Mouse (Mus musculus): ENCODE data around the gene Plch2.

Gene Plch2

DNA sequence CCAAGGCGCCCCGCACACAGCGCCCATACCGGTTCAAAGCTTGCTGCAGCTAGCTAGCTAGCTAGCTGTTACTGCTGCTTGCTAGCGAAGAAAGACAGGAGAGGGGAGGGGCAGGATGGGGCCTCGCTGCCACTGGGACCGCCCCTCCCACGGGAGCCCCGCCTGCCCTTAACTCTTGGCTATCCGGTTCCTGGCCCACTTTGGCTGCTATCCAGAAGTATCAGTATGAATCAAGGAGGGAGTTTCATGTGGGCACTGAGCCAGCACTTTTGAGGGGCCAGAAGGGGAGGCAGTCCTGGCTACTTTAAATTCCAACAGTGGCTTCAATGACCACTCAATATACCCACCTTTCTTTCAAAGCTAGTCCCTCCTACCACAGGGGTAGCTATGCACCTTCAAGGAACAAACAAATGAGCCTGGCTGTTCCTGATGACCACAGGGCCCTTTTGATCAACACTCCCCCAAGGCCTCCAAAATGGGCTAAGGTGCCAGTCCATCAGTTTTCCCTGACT lies 37.2 kb downstream of the Plch2 start:
- peak; percentile 55 for DNase-seq

DNA sequence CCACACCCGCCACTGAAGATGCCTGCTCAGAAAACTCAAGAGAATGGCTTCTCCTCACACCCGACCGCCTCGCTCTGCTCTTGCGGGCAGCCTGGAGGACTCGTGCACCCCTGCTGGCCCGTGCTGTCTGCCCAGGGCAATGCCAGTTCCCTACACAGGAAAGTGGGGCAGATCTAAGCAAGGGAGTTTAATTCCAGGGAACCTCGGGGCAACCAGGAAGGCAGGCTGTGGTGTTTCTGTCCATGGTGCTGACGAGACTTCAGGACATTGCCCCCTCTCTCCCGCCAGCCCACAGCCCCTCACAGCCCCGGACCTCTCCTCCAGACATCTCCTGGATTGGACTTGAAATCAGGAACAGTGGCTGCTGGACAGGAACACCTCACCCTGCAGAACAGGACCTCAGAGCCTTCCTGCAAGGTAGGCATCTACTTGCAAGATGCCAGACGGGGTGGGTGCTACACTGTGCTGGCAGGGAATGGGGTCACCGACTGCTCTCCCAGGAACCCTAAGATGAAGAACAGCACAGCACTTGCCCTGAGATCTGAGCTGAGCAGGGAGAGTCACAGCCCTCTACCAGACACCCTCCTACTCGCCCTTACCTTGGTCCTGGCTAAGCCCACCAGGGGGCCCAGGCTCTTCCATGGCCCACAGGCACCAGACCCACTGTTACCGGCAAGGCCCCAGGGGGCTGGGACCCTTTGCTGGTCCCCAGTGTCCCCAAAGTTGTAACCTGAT lies 37.8 kb downstream of the Plch2 start:
- peak; percentile 58 for DNase-seq

DNA sequence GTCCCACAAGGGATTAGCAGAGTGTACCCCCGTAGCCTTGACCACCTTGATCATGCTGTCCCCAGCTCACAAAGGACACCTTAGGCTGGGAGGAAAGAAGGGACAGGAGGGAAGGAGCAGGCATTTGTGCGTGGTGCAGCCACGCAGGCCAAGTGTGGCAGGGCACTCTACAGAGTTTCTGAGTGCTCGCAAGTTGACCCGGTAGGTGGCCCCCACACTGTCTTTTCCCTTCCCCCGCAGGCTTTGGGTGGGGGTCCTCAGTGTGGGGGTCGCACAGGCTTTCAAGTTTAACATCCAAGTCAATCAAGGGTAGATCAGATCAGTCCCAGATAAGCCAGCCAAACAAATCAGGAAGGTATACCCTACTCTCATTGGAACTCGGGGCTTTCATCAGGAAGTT lies 38.5 kb downstream of the Plch2 start:
- no peak for DNase-seq

DNA sequence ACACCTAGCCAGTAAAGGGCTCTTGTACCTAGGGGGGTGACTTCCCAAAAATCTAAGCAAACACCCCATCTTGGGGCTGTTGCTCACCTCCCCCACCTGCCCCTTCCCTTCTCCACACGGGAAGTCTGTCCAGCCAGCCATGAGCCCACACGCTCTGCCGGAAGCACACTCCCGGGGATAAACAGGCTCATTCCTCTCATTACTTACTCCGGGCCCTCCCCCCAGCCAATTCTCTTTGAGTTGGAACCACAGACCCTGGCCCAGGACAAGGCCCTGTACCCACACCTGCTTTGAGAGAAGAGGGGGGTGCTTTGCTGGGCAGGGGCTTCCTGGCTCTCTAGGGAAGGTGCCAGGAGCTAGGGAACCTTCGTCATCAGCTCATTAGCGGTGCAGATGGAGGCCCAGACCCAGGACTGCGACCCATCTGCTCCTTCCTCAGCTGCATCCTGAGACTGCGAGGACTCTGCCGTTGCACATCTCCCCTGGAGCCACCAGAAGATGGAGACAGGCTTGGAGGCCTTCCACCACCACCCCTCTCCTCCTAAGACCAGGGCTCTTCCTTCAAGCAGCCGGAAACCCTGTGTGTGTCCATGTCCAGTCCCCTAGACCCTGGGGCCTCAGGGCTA lies 39.2 kb downstream of the Plch2 start:
- DNase-seq = no peak

DNA sequence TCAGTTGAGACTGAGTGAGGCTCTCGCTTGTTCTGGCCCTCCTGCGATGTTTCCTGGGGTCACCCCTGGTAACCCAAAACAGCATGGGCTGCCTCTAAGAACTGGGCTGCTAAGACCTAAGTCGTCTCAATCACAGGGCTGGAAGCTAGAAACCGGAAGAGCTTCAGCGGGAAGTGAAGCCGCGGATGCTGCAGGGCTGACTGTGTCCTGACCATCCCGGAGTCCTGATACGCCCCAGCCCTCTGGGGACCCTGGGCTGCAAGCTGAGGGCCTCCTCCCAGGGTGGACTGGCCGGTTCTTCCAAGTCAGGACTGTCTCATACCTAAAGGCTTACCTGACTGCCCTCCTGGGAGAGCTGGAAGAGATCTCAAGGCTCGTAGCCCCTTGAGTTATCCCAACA lies 39.8 kb downstream of the Plch2 start:
- DNase-seq = no peak

DNA sequence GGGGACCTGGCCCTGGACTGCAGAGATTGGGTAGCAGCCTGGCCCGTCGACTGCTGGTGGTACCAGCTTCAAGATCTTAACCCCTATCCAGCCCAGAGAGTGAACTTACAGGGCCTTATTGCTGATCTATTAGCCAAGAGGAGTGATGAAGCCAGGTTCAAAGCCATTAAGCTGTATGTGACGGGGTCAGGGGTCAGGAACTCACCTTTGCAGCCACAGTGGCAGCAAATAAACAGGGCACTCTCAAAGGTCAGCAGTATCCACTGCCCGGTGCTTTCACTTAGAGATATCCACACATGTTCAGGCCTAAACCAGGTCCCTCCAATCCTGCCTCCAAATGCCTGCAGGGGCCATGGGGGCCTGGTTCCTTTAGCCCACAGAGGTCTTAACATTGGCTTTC lies 41.0 kb downstream of the Plch2 start:
- no peak for DNase-seq

DNA sequence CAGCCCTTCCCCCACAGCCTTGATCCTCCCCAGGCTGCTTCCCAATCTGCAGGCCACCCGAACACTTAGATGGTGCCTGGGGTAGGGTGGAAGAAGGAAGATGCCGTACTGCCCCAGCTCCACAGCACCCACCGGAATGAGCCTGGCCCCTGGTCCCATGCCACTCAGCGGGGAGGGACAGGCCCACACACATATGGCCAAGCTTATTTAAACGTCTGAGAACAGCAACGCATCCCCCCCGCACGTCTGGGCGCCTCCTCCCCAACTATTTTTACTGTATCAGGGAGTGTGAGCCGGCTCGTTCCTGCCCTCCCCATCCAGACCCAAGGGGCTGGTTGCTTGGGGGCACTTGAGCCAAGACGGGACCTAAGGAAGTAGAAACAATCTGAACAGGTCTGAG lies 41.8 kb downstream of the Plch2 start:
- DNase-seq = no peak

DNA sequence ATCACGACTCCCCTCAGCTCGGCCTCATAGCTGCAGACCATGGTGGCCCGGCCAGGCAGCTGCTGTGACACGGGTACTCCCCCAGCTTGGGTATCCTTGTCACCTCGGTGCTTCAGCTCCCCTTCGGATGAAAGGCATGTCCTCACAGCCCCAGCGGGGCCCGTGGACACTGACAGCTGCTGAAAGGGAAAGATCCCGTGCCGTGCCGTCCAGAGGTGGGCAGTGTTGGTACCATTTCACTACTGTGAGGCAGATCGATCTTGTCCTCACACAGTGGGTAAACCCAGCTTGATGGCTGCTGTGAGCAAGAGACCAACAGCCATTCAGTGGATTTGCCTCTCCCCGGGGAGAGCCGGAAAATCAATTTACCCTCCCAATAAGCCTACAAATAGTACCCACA lies 42.3 kb downstream of the Plch2 start:
- DNase-seq = no peak

DNA sequence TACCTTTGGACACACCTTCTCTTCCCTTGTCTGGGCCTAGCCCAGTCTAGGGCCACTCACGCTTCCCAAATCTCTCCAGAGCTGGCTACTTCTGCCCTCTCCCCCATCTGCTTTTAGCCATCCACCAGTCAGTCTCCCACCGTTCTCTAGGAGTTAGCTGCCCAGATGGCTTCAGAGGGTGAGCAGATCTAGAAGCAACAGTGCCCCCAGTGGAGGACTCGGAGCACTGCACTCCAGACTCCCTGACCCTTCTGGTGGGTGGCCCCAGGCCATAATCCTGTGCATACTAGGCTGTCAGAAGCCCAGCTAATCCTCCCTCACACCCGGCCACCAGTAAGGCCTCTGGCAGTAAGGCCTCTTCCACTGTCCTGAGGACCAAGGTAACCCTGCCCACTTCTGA lies 43.8 kb downstream of the Plch2 start:
- DNase-seq = peak; percentile 77

DNA sequence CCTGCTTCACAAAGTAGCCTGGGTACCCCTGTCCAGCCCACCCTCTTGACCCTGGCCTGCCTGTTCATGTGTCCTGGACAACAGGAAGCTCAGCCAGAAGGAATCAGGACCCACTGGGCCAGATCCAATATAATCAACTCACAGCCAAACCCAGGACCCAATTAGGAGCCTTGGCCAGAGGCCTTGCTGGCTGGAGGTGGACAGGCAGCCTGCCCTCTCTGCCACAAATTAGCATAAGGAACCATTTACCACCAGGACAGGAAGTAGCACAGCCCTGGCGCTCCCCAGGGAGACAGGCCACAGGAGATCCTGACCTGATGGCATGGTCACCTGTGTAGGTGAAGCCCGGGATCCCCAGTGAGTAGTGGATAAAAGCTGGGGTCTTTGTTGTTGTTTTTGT lies 44.5 kb downstream of the Plch2 start:
- no peak for DNase-seq

DNA sequence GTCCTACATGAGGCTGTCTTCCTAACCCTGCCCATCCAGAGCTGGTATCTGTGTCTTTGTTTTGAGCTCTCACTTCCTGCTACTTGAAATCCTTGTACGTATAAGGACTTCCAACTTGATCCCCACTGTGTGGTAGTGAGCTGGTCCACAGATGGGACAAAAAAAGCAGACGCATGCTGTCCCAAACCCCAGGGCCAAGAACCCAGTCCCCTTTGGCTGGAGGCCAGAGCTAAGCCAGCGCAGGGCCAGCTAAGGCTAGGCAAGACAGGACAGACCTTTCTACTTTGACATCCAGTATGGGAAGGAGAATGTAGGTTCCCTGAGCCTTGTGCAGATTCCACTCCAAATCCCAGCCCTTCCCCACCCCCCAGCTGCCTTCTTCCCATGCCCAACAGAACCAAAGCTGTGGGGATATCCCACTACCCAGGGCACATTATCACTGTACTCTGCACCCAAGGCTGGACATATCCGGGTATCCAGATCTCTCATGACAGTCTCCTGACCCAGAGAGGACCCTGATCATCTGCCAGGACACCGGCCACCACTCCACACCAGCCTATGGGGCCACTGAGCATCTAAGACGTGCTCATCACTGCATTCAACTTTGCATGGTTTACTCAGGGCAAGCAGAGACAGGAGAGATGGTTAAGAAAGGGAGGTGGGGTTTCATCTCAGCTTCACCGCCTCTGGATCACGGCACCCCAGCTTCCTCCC lies 45.1 kb downstream of the Plch2 start:
- DNase-seq = no peak

DNA sequence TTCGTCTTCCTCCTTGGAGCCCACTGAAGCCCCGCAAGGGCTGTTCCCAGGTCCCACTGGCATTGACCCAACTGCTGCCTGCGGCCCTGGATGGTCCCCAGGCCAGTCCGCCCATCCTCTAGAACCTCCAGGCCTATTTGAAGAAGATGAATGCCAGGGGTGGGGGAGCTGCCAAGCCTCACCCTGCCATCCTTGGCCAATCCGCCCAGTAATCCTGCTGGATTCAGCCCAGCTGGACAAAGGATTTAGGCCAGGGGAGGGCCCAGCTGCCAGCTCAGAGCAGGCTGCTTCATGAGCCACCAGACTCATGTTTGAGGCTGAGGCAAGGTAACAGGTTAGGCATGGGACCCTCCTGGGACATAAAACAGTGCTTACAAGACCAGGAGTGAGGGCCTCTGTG lies 45.7 kb downstream of the Plch2 start:
- no peak for DNase-seq

DNA sequence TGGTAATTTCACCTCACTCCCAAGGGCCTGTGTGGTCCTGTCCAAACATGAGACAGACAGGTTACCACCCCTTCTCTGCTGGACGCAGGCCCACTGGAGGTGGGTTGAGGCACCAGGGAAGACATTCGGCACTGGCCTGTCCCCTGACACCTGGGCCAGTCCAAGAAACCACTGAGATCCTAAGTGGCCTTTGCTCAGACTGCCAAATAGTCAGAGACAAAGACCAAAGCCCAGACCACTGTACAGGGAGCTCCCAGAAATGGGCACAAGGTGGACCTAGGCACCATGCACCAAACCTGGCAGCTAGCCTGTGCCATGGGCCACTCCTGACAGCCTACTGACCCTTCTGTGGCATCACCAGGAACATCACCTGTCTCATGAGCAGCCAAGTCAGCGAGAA lies 47.4 kb downstream of the Plch2 start:
- no peak for DNase-seq

DNA sequence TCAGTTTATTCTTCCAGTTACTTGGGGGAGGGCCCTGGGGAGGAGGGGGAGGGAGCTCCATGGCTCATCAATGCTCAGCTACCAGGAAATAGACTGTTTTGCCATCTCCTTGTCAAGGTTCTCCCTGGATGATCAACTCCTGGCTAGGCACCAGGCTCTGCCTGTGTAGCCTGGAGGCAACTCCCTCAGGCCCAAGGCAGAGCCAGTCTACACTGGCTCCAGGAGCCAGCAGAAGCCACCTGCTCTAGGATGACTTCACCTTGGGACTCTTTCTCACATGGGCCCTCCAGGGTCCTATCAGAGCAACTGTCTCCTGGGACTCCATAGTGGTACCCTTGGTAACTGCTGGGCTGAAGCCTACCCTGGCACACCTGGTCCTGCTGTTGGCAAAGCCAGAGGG lies 48.5 kb downstream of the Plch2 start:
- DNase-seq = no peak

DNA sequence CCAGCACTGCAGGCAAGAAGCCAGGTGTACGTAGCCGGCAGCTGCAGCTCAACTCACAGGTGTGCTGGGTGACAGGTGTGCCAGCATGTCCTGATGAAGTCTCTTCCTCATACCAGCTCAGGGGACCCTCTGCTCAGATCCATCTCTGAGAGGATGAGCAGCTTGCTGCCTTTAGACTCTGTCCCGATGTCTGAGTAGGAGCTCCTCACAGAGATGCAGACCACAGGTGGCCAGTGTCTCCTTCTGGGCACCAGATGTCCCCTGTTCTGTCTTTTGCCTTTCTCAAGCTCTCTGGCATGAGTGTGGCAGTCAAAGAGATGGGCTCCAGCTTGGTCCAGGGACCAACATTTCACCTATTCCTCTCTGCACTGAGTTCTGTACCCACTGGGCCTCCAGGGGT lies 48.9 kb downstream of the Plch2 start:
- DNase-seq = no peak

DNA sequence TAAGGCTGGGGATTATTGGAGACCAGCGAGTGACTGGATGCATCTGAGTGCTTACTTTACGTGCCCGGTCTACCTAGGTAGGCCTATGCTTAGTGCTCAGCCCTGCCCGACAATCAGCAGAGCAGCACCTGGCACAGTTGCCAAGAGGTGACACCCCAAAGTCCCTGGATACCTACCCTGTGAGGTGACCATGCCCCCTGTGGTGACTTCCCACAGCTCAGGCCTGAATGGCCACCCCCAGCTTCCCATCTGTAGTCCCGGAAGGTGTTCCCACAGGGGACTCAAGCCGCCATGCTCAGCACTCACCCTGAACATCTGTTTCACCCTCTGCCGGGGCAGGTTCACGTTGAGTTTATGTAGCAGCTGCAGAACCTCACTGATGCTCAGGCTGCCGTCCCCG lies 50.3 kb downstream of the Plch2 start:
- DNase-seq = no peak

DNA sequence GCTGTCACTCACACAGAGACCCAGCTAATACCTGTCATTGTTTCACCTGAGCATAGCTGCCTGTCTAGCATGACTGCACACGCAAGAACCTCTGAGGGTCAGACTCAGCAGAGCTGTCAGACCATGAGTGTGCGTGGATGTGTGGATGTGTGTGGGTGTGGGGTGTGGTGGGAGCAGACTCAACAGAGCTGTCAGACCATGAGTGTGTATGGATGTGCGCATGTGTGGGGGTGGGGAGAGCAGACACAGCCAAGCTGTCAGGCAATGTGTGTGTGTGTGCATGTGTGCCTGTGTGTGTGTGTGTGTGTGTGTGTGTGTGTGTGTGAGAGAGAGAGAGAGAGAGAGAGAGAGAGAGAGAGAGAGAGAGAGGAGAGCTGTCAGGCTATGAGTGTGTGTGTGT lies 51.3 kb downstream of the Plch2 start:
- DNase-seq = no peak

DNA sequence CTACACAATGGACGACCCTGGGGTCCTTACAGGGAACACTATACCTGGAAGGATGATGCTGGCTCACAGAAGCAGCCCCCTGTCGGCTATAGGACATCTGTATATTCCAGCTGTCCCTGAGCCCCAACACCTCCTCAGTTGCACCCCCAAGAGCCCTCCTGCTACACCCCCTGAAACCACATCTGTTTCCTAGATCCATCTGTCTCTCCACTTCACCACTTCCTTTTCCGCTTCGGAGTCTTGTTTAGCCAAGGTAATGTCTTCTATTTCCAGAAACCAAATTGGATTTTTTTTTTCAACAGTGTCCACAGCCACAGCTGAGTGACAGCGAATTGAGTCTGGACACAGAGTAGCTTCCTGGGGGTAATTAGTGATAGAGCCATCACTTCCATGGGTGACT lies 57.2 kb downstream of the Plch2 start:
- no peak for DNase-seq

DNA sequence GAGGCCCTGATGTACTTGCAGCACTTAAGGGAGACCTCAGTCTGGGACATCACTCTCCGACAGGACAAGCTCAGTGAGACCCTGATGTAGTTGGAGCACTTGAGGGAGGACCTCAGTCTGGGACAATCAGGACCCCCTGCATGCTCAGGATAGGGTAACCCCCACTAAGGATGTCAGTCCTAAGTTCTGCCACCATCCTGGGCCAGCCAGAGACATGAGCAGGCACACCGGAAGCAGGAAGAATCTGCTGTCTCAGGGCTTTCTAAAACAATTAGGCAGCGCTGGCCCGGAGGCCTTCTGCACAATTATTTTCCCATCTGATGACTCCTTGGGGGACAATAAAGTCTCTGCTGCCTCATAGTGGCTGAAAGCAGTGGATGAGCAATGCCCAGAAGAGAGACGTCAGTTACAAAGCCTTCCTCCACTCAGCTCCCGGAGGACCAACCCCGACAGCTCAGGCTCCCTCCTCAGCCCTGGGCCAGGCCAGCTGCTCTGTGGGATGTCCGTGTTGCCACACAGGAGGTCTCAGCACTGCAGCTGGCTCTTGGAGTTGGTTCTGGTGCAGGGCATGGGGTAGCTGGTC lies 59.9 kb downstream of the Plch2 start:
- DNase-seq = no peak

DNA sequence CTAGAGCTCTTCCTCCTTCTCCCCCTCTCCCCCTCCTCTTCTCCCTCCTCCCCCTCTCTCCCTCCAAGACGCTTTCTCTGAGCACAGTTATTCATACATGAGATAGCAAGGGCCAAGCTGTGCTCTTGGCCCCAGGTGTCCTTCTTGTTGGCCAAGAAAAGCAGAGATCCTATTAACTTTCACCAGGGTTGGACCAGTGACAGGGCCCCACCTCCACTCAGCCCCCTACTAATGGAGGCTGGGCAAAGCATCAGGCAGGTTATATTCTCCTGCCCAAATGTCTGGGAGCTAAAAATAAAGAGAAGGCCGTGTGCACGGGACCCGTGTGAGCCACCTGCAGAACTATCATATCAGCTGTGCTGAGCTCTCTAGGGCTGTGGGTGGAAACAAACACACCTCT lies 61.7 kb downstream of the Plch2 start:
- no peak for DNase-seq

DNA sequence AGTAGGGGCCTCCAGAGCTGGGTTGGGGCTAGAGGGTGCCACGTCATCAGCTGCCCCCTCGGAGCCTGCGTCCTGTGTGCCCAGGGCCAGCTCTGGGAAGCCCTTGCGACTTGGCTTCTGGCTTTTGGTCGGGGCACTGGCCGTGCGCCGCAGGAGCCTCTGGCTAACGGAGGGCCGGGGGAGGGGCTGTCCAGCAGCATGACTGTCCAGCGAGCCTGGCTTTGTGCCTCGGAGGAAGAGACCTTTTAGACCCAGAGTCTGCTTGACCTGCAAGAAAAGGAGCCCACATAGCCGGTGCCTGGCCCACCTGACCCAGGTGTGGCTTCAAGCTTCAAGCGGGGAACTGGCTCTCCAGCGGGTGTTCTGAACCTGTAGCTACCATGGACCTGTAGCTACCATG lies 69.8 kb downstream of the Plch2 start:
- no peak for DNase-seq

DNA sequence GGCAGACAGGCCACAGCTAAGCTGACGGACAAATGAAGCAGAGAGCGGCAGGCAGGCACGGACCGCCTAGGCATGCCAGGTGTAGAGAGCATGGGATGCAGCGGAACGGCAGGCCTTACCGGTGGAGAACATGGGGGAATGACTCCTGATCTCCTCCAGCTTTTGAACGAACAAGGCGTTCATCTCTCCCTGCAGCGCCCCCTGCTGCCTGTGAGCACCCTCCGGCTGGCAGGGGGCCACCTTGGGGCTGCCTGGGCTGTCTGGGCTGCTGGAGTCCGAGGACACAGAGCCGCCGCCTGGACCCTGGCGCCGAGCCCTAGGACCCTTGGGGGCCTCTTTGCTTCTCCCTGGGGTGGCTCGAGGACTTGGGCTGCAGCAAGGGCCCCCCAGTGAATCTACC lies 70.5 kb downstream of the Plch2 start:
- peak; percentile 93 for DNase-seq

DNA sequence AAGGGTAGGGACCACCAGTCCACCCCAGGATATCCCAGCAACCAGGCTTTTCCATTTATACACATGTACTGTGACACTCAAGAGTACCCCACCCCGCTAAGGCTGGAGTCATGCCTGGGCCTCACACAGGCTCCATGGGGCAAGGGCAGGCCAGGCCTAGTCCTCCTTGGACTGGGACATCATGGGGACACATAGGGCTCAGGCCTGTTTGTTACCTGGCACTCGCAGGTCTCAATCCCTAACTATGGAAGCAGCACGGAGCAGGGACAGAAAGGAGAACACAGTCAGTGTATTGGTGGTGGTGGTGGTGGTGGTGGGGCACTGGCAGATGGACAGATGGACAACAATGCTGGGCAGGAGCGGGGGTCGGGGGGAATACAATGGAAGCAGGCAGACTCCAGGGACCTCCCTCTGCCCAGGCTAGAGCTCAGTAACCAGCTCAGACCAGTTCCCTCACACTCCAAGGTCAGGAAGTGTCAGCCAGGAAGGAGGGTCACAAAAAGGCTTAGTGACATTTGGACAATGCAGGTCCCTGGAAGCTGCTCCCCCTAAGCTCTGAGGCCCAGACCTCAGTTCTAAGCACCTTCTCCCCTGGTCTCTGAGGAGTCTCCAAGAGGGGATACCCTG lies 71.3 kb downstream of the Plch2 start:
- no peak for DNase-seq

All from thymus, postnatal 4 days (tissue).